Mouse (Mus musculus) midbrain, embryonic 13.5 days (tissue): ENCODE measurements around the gene Sec22c. TPM values are rescaled to one million over a fixed set of nuclear protein-coding genes. Genes with fewer than 3 reads are reported as not detected.

Experiments
- ATAC-seq: fragments of 200-750 bp; cut with Nextera tagmentation; 2 replicates; pipeline ENCODE4 v1.8.0; 2017; ENCODE audit warnings: mild to moderate bottlenecking, moderate TSS enrichment, moderate library complexity
- H3K27ac ChIP-seq: fragments of 300-500 bp; sonication (generic); 2 replicates; pipeline ENCODE4 v1.5.1; 2015; ENCODE audit warnings: inconsistent platforms, mild to moderate bottlenecking, moderate library complexity
- H3K27me3 ChIP-seq: fragments of 300-500 bp; sonication (generic); 2 replicates; pipeline ENCODE4 v1.6.1; 2015; ENCODE audit warnings: mild to moderate bottlenecking, inconsistent platforms
- H3K36me3 ChIP-seq: fragments of 300-500 bp; sonication (generic); 2 replicates; pipeline ENCODE4 v1.6.1; 2015; ENCODE audit warnings: mild to moderate bottlenecking, inconsistent platforms
- H3K4me1 ChIP-seq: fragments of 300-500 bp; sonication (generic); replicated peaks from 2 replicates; pipeline ENCODE4 v1.6.1; 2015; ENCODE audit warnings: inconsistent platforms
- H3K4me2 ChIP-seq: fragments of 300-500 bp; sonication (generic); replicated peaks from 2 replicates; pipeline ENCODE4 v1.6.1; 2015; ENCODE audit warnings: moderate library complexity, mild to moderate bottlenecking, inconsistent platforms
- H3K4me3 ChIP-seq: fragments of 300-500 bp; sonication (generic); replicated peaks from 2 replicates; pipeline ENCODE4 v1.5.1; 2015; ENCODE audit warnings: mild to moderate bottlenecking, inconsistent platforms
- H3K9ac ChIP-seq: fragments of 300-500 bp; sonication (generic); replicated peaks from 2 replicates; pipeline ENCODE4 v1.6.1; 2015; ENCODE audit warnings: mild to moderate bottlenecking, inconsistent platforms
- H3K9me3 ChIP-seq: fragments of 300-500 bp; sonication (generic); 2 replicates; pipeline ENCODE4 v1.6.1; 2016; ENCODE audit warnings: mild to moderate bottlenecking, inconsistent platforms
- WGBS: fragments of 180-500 bp; shearing (Covaris S2); methylation state at CpG from one replicate; pipeline ENCODE4 v1.1.7; 2015; 5-methylcytosine and 5-hydroxymethylcytosine counted together
- polyA plus RNA-seq: library from polyadenylated mRNA; unstranded; fragments of >200 nt; fragmentation: Nextera tagmentation; extraction: Ambion mirVana; gene quantifications from 2 replicates; pipeline ENCODE4 v1.2.1, GENCODE M21; 2015

Gene Sec22c
- polyA plus RNA-seq, 1 experiment from 2014 or later = 31.1 TPM

- Histone ChIP-seq H3K4me2 (peak within 1 kb of the TSS; percentile 88), H3K27me3 (no peaks in the 10 kb centered on the region; the same call in 1 of the 2 replicates), H3K4me1 (peaks cover 27% of the 10 kb centered on the region), H3K9ac (peak within 1 kb of the TSS; percentile 89), H3K36me3 (peaks cover 13% of the 10 kb centered on the region; the same call in 1 of the 2 replicates), H3K27ac (peak within 1 kb of the TSS; percentile 93), H3K9me3 (no peaks in the 10 kb centered on the region), H3K4me3 (peak within 1 kb of the TSS; percentile 95)
- ATAC-seq = peak; percentile 96
- WGBS = 5% methylated on average over 37 of the region's 37 CpGs
Observed at GRCm38 (mm10) chr9:121709898-121710583, 4.8 kb upstream of the Sec22c start, which contains the start of gene Ss18l2. TSS of gene Ss18l2 (plus strand) at chr9:121710329.

- ATAC-seq = no peak
- no peak overlapping the region for H3K27ac ChIP-seq
- no peak overlapping the region for H3K9ac ChIP-seq
- peaks cover 13% of the 10 kb centered on the region; the same call in 1 of the 2 replicates for H3K36me3 ChIP-seq
- no peaks in the 10 kb centered on the region for H3K9me3 ChIP-seq
- H3K4me2 ChIP-seq = no peak overlapping the region
- WGBS = 70% methylated on average over 7 of the region's 7 CpGs
- peaks cover 34% of the 10 kb centered on the region for H3K4me1 ChIP-seq
- H3K4me3 ChIP-seq = no peak overlapping the region
- H3K27me3 ChIP-seq = no peaks in the 10 kb centered on the region; the same call in 1 of the 2 replicates
Observed at GRCm38 (mm10) chr9:121708506-121709486, 3.5 kb upstream of the Sec22c start.

GRCm38 (mm10) chr9:121707801-121708200 lies 2.5 kb upstream of the Sec22c start:
- Histone ChIP-seq H3K4me2 (no peak overlapping the region), H3K9me3 (no peaks in the 10 kb centered on the region), H3K4me1 (peaks cover 44% of the 10 kb centered on the region), H3K27ac (no peak overlapping the region), H3K27me3 (no peaks in the 10 kb centered on the region; the same call in 1 of the 2 replicates), H3K36me3 (peaks cover 3% of the 10 kb centered on the region; the same call in 1 of the 2 replicates), H3K9ac (no peak overlapping the region), H3K4me3 (no peak overlapping the region)
- 75% methylated on average over 6 of the region's 6 CpGs for WGBS
- no peak for ATAC-seq

DNA sequence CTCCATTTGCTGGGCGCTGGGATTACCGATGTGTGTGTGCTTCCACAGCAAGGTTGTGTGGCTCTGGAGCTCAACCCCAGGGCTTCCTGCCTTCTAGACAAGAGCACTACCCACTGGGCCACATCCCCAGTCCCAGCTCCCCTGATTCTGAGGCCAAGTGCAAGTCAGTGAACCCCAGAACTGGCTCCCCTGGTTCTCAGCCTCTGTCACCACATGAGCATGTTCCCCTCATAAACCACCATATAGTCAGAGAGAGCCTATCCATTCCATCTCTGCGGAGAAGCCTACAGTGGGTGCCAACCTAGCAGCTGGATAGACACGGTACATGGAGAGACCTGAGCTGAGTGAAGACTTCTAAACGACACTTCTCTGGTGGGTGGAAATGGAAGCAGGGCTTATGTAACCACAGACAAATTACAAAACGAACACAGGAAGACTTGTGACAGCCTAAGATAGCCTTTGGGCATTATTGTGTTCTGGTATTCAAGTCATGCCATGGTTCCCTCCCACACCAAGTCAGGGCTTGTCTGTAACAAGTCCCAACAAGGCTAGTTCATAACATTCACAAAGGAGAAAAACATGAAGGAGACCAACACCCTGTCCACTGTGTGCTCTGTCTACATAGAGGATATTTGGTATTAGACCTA lies 862 bp upstream of the Sec22c start:
- Histone ChIP-seq H3K27me3 (no peaks in the 10 kb centered on the region; the same call in 1 of the 2 replicates), H3K36me3 (no peaks in the 10 kb centered on the region), H3K4me1 (peaks cover 37% of the 10 kb centered on the region), H3K27ac (no peak overlapping the region), H3K9me3 (no peaks in the 10 kb centered on the region), H3K4me2 (no peak overlapping the region), H3K9ac (no peak overlapping the region), H3K4me3 (no peak overlapping the region)
- no peak for ATAC-seq
- WGBS = 76% methylated on average over 6 of the region's 6 CpGs

- ATAC-seq = 0 out of 2 replicates have a peak, but pooled peaks have one; percentile 1
- peak overlapping the region; percentile 81; the same call in 1 of the 2 replicates for H3K27ac ChIP-seq
Observed at GRCm38 (mm10) chr9:121704261-121704645, 1.0 kb downstream of the Sec22c start.

DNA sequence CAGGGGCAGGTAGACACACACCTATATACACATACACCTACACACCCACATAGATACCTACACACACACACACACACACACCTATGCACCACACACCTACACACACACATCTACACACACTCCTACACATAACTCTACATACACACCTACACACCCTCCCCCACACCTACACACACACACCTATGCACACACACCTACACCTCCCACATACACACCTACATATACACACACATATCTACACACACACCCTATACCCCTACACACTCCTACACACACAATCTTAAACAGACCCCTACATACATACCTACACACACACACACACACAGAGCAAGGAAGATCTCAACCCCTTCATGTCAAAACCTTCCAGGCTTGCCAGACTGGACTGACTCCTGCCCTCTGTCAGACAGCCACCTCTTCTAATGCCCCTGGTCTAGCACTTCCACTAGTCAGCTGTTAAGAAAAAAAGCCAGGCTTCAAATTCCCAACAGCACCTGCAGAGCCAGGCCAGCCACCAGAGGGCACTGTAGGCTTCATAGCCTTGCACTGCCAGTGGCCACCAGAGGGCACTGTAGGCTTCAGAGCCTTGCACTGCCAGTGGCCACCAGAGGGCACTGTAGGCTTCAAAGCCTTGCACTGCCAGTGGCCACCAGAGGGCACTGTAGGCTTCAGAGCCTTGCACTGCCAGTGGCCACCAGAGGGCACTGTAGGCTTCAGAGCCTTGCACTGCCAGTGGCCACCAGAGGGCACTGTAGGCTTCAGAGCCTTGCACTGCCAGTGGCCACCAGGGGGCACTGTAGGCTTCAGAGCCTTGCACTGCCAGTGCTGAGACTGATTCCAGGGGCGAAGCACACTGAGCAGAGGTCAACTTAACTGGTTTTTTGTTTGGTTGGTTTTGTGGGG lies 7.9 kb downstream of the Sec22c start:
- Histone ChIP-seq H3K36me3 (peaks cover 65% of the 10 kb centered on the region), H3K4me2 (no peak overlapping the region), H3K27me3 (no peaks in the 10 kb centered on the region), H3K9me3 (no peaks in the 10 kb centered on the region; the same call in 1 of the 2 replicates), H3K4me3 (no peak overlapping the region), H3K9ac (no peak overlapping the region), H3K27ac (no peak overlapping the region), H3K4me1 (peaks cover 2% of the 10 kb centered on the region)
- 96% methylated on average over 1 of the region's 1 CpGs for WGBS
- ATAC-seq = peak; percentile 70

More at GRCm38 (mm10) chr9:121704261-121704645, 1.0 kb downstream of the Sec22c start:
- peak overlapping the region; percentile 86 for H3K9ac ChIP-seq
- peak overlapping the region; percentile 95 for H3K4me2 ChIP-seq
- H3K27me3 ChIP-seq = no peaks in the 10 kb centered on the region; the same call in 1 of the 2 replicates
- H3K4me3 ChIP-seq = peak overlapping the region; percentile 83
- H3K36me3 ChIP-seq = peaks cover 13% of the 10 kb centered on the region
- 37% methylated on average over 11 of the region's 11 CpGs for WGBS
- H3K9me3 ChIP-seq = no peaks in the 10 kb centered on the region
- H3K4me1 ChIP-seq = peaks cover 32% of the 10 kb centered on the region

GRCm38 (mm10) chr9:121696626-121697025 lies 8.7 kb downstream of the Sec22c start:
- H3K27me3 ChIP-seq = no peaks in the 10 kb centered on the region

DNA sequence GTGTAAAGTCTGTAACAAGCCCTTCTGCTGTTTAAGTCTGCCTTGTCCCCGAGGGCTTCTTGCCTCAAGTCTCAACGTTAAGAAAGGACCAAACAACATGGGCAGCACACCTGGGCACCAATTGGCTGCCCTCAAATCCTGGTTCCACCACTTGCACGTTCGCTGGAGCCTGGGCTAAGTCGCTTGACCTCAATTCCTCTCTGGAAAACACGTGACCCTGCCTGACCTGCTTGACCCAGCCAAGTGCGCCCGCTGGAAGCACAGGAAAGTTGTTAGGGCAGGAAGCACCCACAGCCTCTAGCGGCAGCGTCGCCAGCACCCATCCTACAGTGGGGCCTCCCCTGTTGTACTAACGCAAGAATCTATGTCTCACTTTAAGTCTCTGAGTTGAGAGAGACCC lies 10.6 kb downstream of the Sec22c start:
- no peak overlapping the region for H3K4me3 ChIP-seq
- no peaks in the 10 kb centered on the region; the same call in 1 of the 2 replicates for H3K9me3 ChIP-seq
- peaks cover 20% of the 10 kb centered on the region for H3K4me1 ChIP-seq
- no peak overlapping the region for H3K9ac ChIP-seq
- H3K27me3 ChIP-seq = no peaks in the 10 kb centered on the region
- 84% methylated on average over 12 of the region's 12 CpGs for WGBS
- H3K4me2 ChIP-seq = no peak overlapping the region
- peaks cover 64% of the 10 kb centered on the region for H3K36me3 ChIP-seq
- H3K27ac ChIP-seq = no peak overlapping the region
- ATAC-seq = no peak

More at GRCm38 (mm10) chr9:121696626-121697025, 8.7 kb downstream of the Sec22c start:
- peaks cover 70% of the 10 kb centered on the region for H3K36me3 ChIP-seq
- H3K9ac ChIP-seq = no peak overlapping the region
- 93% methylated on average over 9 of the region's 9 CpGs for WGBS
- H3K4me1 ChIP-seq = peaks cover 1% of the 10 kb centered on the region
- no peaks in the 10 kb centered on the region; the same call in 1 of the 2 replicates for H3K9me3 ChIP-seq
- no peak overlapping the region for H3K4me3 ChIP-seq
- no peak for ATAC-seq
- no peak overlapping the region for H3K27ac ChIP-seq
- no peak overlapping the region for H3K4me2 ChIP-seq

GRCm38 (mm10) chr9:121690734-121691133 lies 14.6 kb downstream of the Sec22c start:
- 74% methylated on average over 7 of the region's 7 CpGs for WGBS
- H3K9me3 ChIP-seq = no peaks in the 10 kb centered on the region
- ATAC-seq = peak; percentile 70
- H3K27ac ChIP-seq = peak overlapping the region; percentile 88
- peak overlapping the region; percentile 48 for H3K4me2 ChIP-seq
- H3K9ac ChIP-seq = 0 out of 2 replicates have a peak overlapping the region, but pooled peaks have one; percentile 0
- no peak overlapping the region for H3K4me3 ChIP-seq
- peaks cover 29% of the 10 kb centered on the region for H3K4me1 ChIP-seq
- H3K36me3 ChIP-seq = peaks cover 68% of the 10 kb centered on the region
- H3K27me3 ChIP-seq = no peaks in the 10 kb centered on the region

DNA sequence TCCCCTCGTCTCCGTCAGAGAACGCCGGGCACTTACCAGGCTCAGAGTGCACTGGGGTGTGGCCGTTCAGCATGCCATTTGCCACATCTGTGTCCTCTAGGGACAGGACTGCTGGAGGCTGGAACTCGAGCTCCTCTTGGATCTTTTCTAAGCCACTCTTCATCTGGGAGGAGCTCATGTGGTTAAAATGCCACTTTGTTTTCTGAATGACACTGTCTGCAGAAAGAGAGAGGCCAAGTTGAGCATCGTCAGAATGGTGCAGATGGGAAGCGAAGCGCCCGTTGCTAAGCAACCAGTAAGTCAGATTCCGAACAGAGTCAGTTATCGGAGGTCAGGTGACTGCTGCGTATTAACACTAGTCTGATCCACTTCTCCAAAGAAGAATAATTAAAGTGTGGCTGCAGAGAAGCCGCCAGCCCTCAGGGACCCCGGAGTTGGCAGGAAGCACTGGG lies 15.1 kb downstream of the Sec22c start:
- Histone ChIP-seq H3K4me1 (peaks cover 29% of the 10 kb centered on the region), H3K4me3 (peak overlapping the region; percentile 8; the same call in 1 of the 2 replicates), H3K27me3 (no peaks in the 10 kb centered on the region), H3K4me2 (peak overlapping the region; percentile 48), H3K9ac (peak overlapping the region; percentile 24; the same call in 1 of the 2 replicates), H3K9me3 (no peaks in the 10 kb centered on the region), H3K36me3 (peaks cover 68% of the 10 kb centered on the region), H3K27ac (peak overlapping the region; percentile 88)
- peak; percentile 93 for ATAC-seq
- 28% methylated on average over 15 of the region's 15 CpGs for WGBS
